Mouse (Mus musculus): Measurements from ENCODE around the gene Tbc1d10c. TPM values are rescaled to one million over a fixed set of nuclear protein-coding genes. Genes with fewer than 3 reads are reported as not detected.

The Tbc1d10c gene
- polyA plus RNA-seq, 1 experiment: 0.98 TPM

DNA sequence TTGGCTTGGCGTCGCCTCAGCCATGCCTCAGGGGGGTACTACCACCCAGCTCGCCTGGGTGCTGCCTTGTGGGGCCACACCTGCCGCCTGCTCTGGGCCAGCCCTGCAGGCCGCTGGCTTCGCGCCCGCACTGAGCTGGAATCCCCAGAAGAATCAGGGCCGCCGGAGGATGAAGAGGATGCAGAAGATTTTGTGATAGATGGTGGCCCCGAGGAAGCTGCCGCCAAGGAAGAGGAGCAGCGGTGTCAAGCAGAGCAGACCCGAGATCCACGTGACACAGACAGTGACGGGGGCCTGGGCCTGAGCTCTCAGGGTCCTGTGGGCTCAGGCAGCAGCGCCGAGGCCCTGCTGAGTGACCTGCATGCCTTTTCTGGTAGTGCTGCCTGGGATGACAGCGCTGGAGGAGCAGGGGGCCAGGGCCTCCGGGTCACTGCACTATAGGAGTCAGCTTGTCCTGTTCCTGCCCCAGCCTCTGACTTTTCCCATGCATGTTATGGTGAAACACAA lies 35.0 kb downstream of the Tbc1d10c start:
- TF ChIP-seq POLR2A (IDR thresholded peaks at IDR 0.05; ENCODE audit: control insufficient read depth, low read depth, low read length) (no peak), CTCF (IDR thresholded peaks at IDR 0.05; ENCODE audit: control insufficient read depth, insufficient read depth, insufficient replicate concordance, low read depth, low read length) (no peak)
- H3K4me1 ChIP-seq (ENCODE audit: control insufficient read depth, insufficient read depth, low read length): no peaks in the 10 kb centered on the region
- no peak overlapping the region for H3K4me3 ChIP-seq (ENCODE audit: control insufficient read depth, low read depth, low read length)
- H3K27me3 ChIP-seq (ENCODE audit: control insufficient read depth, insufficient read depth, low read length): no peaks in the 10 kb centered on the region
- no peak overlapping the region for H3K27ac ChIP-seq (ENCODE audit: control insufficient read depth, insufficient read depth, low read depth, low read length)
- no peaks in the 10 kb centered on the region for H3K36me3 ChIP-seq (ENCODE audit: control insufficient read depth, insufficient read depth, low read length)

- no peak for TF ChIP-seq POLR2A (IDR thresholded peaks at IDR 0.05; ENCODE audit: control insufficient read depth, low read depth, low read length)
- TF ChIP-seq CTCF (IDR thresholded peaks at IDR 0.05; ENCODE audit: control insufficient read depth, insufficient read depth, insufficient replicate concordance, low read depth, low read length): no peak
- H3K27ac ChIP-seq (ENCODE audit: control insufficient read depth, insufficient read depth, low read depth, low read length): no peak overlapping the region
Observed at GRCm38 (mm10) chr19:4155223-4156072, 35.6 kb downstream of the Tbc1d10c start.

DNA sequence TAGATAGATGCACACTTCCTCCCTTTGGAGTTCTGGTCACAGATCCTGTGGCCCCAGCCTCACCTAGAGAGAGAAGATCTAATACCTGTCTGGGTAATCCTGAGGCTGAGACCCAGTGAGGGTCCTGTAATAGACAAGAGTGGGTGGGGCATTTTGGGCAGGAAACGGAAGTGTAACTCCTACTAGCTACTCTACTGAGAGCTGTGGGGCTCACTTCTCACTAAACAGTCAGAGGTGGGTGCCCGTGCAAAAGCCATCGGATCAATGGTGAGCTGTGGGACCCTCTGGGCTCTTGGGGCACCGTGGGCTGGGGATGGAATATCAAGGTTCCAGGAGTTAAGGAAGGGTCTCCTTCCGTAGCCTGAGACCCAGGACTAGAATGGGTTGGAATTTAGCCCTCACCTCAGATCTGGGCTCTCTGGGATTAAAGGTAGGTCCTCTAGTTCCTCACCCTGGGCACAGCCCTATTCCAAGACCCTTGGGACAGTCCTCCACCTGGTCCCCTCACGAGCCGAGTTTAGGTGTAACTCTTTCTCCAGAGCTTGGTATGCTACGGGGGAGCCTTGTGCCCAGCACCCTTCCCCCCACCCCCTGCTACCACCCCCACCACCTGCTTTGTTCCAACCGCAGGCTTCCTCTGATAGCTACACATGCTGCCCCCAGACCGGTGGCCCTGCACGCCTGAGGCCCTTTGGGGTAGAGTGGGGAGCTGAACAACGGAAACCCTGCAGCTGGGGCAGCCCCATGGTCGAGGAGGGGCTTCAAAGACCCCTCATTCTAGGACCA lies 36.5 kb downstream of the Tbc1d10c start:
- no peak for TF ChIP-seq CTCF (IDR thresholded peaks at IDR 0.05; ENCODE audit: control insufficient read depth, insufficient read depth, insufficient replicate concordance, low read depth, low read length)
- no peak for TF ChIP-seq POLR2A (IDR thresholded peaks at IDR 0.05; ENCODE audit: control insufficient read depth, low read depth, low read length)
- Histone ChIP-seq H3K27ac (ENCODE audit: control insufficient read depth, insufficient read depth, low read depth, low read length) (no peak overlapping the region), H3K36me3 (ENCODE audit: control insufficient read depth, insufficient read depth, low read length) (no peaks in the 10 kb centered on the region)

More at GRCm38 (mm10) chr19:4155223-4156072, 35.6 kb downstream of the Tbc1d10c start:
- Histone ChIP-seq H3K27me3 (ENCODE audit: control insufficient read depth, insufficient read depth, low read length) (no peaks in the 10 kb centered on the region), H3K4me1 (ENCODE audit: control insufficient read depth, insufficient read depth, low read length) (no peaks in the 10 kb centered on the region), H3K4me3 (ENCODE audit: control insufficient read depth, low read depth, low read length) (no peak overlapping the region), H3K36me3 (ENCODE audit: control insufficient read depth, insufficient read depth, low read length) (no peaks in the 10 kb centered on the region)

GRCm38 (mm10) chr19:4153232-4153654 lies 37.8 kb downstream of the Tbc1d10c start, which contains the start of gene Ptprcap:
Gene Ptprcap (plus strand): TSS chr19:4153604.
- TF ChIP-seq CTCF (IDR thresholded peaks at IDR 0.05; ENCODE audit: control insufficient read depth, insufficient read depth, insufficient replicate concordance, low read depth, low read length) (no peak), POLR2A (IDR thresholded peaks at IDR 0.05; ENCODE audit: control insufficient read depth, low read depth, low read length) (no peak)
- Histone ChIP-seq H3K4me3 (ENCODE audit: control insufficient read depth, low read depth, low read length) (no peak within 1 kb of the TSS), H3K27ac (ENCODE audit: control insufficient read depth, insufficient read depth, low read depth, low read length) (no peak within 1 kb of the TSS), H3K4me1 (ENCODE audit: control insufficient read depth, insufficient read depth, low read length) (peaks cover 6% of the 10 kb centered on the region), H3K27me3 (ENCODE audit: control insufficient read depth, insufficient read depth, low read length) (no peaks in the 10 kb centered on the region), H3K36me3 (ENCODE audit: control insufficient read depth, insufficient read depth, low read length) (no peaks in the 10 kb centered on the region)

More for the DNA sequence above, 36.5 kb downstream of the Tbc1d10c start:
- H3K4me3 ChIP-seq (ENCODE audit: control insufficient read depth, low read depth, low read length): no peak overlapping the region
- H3K4me1 ChIP-seq (ENCODE audit: control insufficient read depth, insufficient read depth, low read length): peaks cover 3% of the 10 kb centered on the region; the same call in 1 of the 2 replicates
- H3K27me3 ChIP-seq (ENCODE audit: control insufficient read depth, insufficient read depth, low read length): no peaks in the 10 kb centered on the region

DNA sequence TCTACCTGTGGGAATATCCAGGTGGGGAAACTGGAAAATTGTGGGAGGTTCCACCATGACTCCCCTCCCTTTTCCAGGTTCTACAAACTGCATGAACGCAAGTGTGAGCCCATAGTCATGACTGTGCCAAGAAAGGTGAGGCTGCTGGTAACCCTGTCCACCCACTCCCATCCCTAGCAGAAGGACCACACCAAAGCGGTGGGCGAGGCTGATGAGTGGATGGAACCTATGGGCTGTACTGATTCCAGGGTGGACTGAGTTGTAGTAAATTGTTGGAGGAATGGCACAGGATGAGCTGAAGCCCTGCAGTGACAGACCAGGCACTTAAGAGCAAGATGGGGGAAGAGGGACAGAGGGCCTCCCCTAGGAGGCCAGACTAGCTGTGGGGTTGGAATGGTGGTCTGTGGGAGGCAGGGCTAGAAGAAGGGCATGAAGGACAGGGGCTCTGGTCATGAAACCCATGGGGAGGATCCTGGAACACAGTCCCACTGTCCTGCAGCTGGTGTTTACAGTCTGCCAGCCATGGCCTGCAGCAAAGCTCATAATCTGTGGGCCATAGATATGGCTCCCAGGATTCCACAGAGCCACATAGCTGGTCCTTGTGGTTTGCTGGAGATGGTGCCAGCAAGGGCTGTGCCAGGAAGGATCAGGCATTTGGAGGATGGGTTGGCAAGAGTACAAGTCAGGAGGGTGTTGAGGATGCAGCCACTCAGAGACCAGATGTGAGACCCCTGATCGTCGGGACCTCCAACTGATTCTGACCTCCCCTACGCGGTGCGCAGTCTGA lies 38.4 kb downstream of the Tbc1d10c start:
- H3K27ac ChIP-seq (ENCODE audit: control insufficient read depth, insufficient read depth, low read depth, low read length): no peak overlapping the region
- no peaks in the 10 kb centered on the region for H3K27me3 ChIP-seq (ENCODE audit: control insufficient read depth, insufficient read depth, low read length)
- H3K4me3 ChIP-seq (ENCODE audit: control insufficient read depth, low read depth, low read length): no peak overlapping the region
- peaks cover 10% of the 10 kb centered on the region for H3K4me1 ChIP-seq (ENCODE audit: control insufficient read depth, insufficient read depth, low read length)
- TF ChIP-seq POLR2A (IDR thresholded peaks at IDR 0.05; ENCODE audit: control insufficient read depth, low read depth, low read length): no peak
- no peak for TF ChIP-seq CTCF (IDR thresholded peaks at IDR 0.05; ENCODE audit: control insufficient read depth, insufficient read depth, insufficient replicate concordance, low read depth, low read length)
- no peaks in the 10 kb centered on the region for H3K36me3 ChIP-seq (ENCODE audit: control insufficient read depth, insufficient read depth, low read length)

GRCm38 (mm10) chr19:4151898-4152297 lies 39.2 kb downstream of the Tbc1d10c start:
- TF ChIP-seq CTCF (IDR thresholded peaks at IDR 0.05; ENCODE audit: control insufficient read depth, insufficient read depth, insufficient replicate concordance, low read depth, low read length) (no peak), POLR2A (IDR thresholded peaks at IDR 0.05; ENCODE audit: control insufficient read depth, low read depth, low read length) (no peak)
- Histone ChIP-seq H3K4me1 (ENCODE audit: control insufficient read depth, insufficient read depth, low read length) (peaks cover 17% of the 10 kb centered on the region), H3K36me3 (ENCODE audit: control insufficient read depth, insufficient read depth, low read length) (no peaks in the 10 kb centered on the region)

More at GRCm38 (mm10) chr19:4151898-4152297, 39.2 kb downstream of the Tbc1d10c start:
- Histone ChIP-seq H3K4me3 (ENCODE audit: control insufficient read depth, low read depth, low read length) (no peak overlapping the region), H3K27me3 (ENCODE audit: control insufficient read depth, insufficient read depth, low read length) (no peaks in the 10 kb centered on the region), H3K27ac (ENCODE audit: control insufficient read depth, insufficient read depth, low read depth, low read length) (no peak overlapping the region)
